Mouse (Mus musculus) heart, postnatal 14 days (tissue): ENCODE data around the gene Lrtm1. TPM values are rescaled to one million over a fixed set of nuclear protein-coding genes. Genes with fewer than 3 reads are reported as not detected.

Source experiments
- DNase-seq, 2 experiments: peaks; one replicate each; pipeline ENCODE4 v3.0.0; 2021 to 2022
- intact Hi-C: fragments of 180-260 bp; cut with DNase I; formaldehyde crosslinking; loops from one replicate; pipeline ENCODE4 v1.15.1; 2025
- long read RNA-seq, 2 experiments: library from polyadenylated mRNA; stranded (forward); transcript quantifications; one replicate each; pipeline ENCODE4 v2.0.0; 2021
- total RNA-seq, 2 experiments: library from RNA; stranded (reverse); gene quantifications; 2 replicates each; pipeline ENCODE4 v1.2.3; 2021

Gene Lrtm1
- total RNA-seq = 100 to 1,000 TPM; 149 to 157 TPM
- long read RNA-seq, experiment 1, full-length matches to known transcripts = 22 of 57 reads
- long read RNA-seq, experiment 1, partial matches to known transcripts = 11 of 57 reads
- long read RNA-seq, experiment 1, other reads (novel, unspliced or antisense) = 24 of 57 reads
- long read RNA-seq, experiment 2, full-length matches to known transcripts = 14 of 39 reads
- long read RNA-seq, experiment 2, partial matches to known transcripts = 1 of 39 reads
- long read RNA-seq, experiment 2, other reads (novel, unspliced or antisense) = 24 of 39 reads

DNA sequence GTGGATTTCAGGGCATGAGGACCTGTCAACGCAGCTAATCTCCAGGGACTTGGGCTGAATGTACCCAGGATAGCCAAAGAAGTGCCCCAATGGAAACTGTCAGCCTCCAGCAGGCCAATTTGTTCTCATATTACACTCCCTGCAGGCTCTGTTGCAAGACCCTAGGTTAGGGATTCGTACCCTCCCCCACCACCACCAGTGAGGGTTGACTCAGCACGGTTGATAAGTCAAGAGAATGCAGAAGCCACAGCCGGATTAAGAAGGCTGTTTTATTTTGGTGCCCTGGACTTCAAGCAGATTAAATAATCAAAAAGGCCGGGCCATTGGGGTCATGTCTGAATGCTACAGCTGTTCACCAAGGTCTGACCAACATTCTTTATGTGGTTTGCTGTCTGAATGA, at the start of gene Lrtm1:
Gene Lrtm1, plus strand, starts transcription at position 326 of the 400 bp plus-strand sequence.
- intact Hi-C loops = no loop called here
- DNase-seq = peak; percentile 41 to 71

DNA sequence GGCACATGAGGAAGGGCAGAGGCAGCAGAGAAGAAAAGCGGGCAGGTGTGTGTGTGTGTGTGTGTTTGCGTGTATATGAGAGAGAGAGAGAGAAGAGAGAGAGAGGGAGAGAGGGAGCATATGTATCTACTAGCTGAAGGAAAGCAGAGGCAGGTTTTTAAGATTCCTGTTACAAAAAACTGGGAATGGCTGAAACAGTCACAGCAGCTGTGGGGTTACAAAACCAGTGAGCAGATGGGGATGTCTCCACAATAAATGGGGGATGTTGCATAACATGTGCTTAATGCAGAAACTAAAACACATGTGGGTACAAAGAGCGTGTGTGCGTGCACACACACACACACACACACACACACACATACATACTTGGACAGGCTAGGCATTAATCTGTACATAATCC, 48.8 kb upstream of the Lrtm1 start:
- intact Hi-C loops = no loop called here

DNA sequence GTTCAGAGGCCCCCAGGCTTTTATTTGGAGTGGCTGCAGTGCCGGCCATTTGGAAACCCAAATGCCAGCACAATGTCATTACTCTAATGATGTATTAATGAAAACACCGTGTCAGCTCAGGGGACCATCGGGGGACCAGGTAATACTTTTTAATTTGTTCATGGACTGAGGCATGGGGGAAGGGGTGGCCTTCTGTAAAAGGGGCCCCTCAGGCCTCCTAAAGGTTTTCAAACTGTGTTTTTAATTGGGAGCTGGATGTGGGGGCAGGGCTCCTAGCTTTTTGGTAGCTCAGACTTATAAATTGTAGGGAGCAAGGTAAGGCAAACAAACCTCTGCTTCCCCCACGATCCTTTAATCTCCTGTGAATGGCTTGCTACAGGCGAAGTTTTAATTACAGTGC, 45.4 kb upstream of the Lrtm1 start:
- DNase-seq = no peak
- intact Hi-C loops = no loop called here

More for the DNA sequence above, 48.8 kb upstream of the Lrtm1 start:
- DNase-seq = no peak

DNA sequence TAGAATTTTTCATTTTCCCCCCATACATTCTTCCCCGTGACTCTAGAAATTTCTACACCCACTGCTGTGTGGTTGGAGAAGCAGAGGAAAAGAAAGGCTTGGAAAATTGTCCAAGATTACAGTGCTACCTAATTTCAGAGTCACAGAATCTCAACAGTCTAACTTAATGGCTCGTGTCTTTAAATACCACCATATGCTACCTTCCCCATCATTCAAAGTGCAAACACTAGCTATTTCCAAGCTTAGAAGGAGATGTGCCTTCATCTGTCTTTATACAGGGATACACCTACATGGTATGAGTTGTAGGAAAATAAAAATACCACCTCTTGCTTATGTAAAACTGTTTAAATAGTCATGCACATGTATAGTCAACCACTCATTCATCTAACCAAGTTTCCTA, 38.8 kb upstream of the Lrtm1 start:
- no peak for DNase-seq
- intact Hi-C loops = no loop called here

DNA sequence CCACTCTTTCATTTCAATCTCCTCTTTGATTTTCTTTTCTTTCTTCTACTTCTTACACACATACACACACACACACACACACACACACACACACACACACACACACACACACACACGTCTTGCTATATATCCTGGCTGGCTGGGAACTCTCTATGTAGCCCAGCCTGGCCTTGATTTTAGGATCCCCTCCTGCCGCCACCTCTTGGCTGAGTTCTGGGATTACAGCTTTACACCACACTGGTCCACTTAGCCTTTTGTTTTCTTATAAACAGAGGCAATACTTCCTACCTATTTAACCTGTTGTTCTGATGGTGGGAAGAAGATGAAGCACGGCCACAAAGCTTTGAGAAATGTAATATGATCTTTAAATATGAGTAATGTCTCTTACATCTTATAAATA, 37.5 kb upstream of the Lrtm1 start:
- DNase-seq = peak in 1 of 2 experiments; percentile 9
- intact Hi-C loops = no loop called here

DNA sequence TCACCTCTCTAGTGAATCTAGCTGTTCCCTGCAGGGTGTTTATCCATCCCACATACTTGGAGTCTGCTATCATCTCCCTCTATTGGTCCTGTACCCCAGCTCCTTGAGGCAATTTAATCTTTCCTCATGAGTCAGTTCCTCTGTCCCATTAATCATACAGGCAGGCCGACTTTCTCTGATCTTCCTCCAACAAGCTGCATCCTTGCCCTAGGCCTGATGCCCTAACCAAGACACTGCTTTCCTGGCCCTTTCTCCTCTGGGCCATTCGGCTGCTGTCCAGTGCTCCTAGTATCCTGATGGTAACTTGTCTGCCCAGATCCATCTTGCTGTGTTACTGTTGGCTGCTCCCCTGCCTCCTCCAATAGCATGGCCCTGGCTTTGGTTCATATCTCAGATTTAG, 33.7 kb upstream of the Lrtm1 start:
- intact Hi-C loops = no loop called here

DNA sequence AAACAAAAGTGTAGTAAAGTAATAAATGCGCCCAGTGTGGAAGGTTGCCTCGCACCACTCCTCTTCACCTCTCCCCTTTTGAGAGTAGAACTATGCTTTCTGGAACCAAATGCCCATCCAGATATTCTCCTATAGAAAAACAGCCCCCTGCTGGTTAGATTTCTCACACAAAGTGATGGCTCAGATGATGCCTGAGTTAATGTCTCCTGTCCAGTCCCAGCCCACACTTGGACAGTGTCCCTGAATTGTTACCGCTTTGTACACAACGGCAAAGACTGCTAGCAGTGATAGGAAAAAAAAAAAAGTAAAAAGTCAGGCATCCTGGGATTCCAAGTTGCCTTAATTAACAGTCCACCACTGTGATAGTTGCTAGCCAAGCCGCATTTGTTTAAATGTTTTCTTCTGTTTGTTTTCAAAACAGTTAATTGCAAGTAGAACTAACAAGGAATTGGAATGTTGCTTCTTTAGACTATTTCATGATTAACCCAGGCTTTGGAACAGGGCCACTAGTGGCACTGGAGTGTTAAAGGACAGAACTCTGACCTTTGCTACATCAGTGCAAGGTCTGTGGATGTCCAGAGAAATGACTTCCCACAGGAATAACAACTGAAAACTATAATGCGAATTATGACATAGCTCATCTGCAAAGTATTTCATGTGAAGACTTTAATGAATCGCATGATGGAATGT, 29.7 kb upstream of the Lrtm1 start:
- DNase-seq = no peak
- intact Hi-C loops = no loop called here

More for the DNA sequence above, 33.7 kb upstream of the Lrtm1 start:
- DNase-seq = no peak

DNA sequence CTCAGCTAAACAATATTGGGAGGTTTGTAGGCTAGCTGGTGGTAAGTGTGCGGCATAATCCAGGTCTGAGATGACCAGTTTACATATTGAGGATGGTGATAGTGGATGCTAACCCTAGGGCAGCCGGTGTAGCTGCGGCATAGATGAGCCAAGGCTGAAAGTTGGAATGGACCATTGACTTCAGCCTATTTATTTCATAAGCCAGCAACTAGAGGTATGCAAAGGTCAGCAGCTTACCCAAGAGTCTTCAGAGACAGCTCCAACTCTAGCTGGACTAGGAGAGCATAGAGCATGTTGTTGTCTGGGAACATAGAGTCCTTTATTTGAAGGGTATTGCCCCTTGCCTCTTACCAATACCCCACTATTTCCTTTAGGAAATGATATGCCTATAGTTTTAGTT, 21.4 kb upstream of the Lrtm1 start:
- DNase-seq = no peak
- intact Hi-C loops = no loop called here

DNA sequence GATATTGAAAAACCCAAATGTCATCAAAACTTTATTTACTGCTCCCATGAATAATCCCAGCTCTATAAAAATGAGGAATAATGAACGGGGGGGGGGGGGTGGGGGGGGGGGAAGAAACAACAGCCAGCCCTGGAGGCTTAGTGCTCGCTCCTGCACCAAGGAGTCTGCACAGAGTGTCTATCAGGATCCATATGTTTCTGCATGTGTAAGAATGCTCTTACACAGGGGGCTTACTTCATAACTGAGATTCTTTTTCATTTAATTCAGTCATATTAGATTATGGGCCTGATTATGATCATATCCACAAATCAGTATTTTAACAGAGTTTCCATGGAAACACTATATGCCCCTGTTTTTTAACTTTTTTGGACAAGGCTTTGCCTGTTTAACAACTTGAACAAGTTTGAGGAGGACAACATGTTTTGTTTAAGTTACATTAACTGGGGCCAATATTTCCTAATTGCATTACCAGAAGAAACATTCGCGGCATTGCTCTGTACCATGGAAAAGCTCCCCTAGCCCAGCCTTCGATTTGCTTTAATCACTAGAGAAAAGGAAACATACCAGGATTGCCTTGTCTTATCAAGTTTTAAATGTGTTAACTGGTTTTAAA, 12.7 kb upstream of the Lrtm1 start:
- intact Hi-C loops = no loop called here
- no peak for DNase-seq

DNA sequence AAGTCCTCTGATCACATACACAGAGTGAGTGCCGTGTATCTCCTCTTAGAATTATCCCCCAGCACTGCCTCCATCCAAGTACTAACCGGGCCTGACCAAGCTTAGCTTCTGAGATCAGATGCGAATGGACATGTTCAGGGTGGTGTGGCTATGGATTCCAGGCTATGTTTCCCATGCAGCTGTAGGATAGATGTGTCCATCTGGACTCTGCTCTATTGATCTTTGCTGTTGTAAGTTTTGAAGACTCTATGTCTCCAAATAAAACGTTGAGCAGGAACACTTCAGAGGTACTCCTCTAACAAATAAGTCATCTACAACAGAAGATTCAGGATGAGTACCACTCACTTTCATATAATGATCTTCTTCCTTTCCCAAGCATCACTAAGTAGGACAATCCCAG, 8.4 kb upstream of the Lrtm1 start:
- no peak for DNase-seq
- intact Hi-C loops = no loop called here

DNA sequence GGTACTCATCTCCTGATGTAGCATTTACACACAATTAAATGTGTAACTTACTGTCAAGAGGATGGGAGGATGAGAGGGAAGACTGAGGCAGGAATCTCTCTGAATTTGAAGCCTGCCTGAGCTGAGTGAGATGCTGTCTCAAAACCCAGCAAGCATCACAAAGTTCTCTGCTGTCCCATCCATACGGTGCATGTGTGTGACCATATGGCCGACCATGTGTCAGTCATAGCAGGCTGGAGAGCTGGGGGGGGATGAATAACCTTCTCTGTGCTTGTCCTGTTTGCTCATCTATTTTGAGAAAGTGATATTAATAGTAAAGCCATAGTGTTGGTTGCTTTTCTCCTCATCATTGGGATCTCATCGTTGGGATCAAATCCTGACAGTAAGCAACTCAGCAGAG, 4.8 kb upstream of the Lrtm1 start:
- intact Hi-C loops = no loop called here
- no peak for DNase-seq

DNA sequence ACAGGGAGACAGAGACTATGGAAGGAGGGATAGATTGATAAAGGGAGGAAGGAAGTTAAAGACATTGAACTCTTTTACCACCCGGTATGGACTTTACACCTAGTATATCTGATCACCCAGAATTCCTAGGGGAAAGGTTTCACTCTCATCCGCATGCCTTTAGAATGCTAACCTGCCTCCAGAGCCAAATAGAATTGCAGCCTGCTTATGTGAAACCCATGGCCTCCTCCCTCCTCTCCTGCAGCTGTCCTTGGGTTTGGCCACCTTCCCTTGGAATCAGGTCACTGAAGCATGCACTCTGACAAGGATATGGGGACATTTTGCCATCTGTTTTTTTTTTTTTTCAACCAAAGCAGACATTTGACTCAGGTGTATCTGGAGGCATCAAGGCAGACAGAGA, 3.3 kb upstream of the Lrtm1 start:
- no peak for DNase-seq
- intact Hi-C loops = no loop called here

DNA sequence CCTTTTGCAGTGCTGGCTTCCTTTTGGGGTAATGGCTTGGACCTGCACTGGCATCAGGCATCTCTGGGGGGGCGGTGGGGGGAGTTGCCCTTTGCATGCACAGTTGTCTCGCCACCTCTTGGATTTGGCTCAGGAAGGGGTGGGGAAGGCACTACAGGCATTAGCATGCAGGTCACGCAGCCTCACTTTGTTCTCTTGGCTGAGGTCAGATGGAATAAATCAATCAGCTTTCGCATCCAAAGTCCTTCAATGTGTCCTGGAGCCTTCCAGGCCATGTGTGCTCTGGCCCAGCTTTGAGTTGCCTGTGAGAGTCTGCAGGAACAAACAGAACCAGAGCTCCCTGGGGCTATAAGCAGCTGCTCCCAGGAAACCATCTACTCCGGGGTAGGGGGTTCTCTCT, 2.1 kb upstream of the Lrtm1 start:
- intact Hi-C loops = no loop called here
- no peak for DNase-seq

DNA sequence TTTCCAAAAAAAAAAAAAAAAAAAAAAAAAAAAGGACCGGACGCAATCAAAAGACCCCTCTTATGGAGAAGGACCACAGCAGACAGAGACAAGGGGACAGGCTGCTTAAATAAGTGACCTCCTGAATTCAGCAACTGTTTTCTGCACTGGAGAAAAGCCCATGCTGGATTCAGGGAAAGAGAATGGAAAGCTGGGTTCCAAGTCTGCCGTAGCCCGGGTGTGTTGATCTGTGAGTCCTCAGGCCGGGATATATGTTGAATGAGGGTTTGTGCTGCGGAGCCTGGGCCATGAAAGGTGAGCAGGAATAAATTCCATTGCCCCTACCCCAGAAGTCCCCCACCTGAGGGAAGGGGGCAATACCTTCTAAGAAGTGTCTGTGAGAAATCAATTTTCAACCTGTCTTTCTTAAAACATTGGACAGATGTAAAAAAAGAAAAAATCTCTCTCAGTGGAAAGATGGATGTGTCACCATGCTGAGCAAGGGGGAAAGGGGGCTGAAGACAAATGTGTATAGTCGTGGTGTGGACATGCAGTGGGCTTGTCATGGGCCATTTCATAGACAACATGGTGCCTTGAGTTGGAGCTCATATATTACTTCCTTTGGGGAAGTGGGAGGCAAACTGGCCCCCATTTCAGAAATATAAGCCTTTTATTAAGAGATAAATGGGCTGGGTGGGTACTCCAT, 450 bp downstream of the Lrtm1 start:
- intact Hi-C loops = no loop called here
- no peak for DNase-seq

DNA sequence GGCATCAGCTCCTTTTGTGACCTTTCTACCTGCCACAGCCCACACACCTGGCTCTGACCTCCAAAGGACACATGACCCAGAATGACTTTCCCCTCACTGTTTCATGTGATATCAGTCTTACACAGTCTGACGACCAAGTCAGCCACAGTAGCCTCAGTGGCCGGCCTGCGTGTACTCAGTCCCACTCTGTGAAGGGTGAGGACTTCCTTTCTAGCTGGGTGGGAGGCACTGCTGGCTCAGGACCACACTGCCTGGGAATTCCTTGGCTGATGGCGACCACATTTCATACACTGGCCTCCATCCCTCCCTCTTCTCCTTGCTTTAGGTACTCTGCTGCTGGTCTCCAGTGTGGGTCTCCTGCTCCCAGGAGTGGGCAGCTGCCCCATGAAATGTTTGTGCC, 3.3 kb downstream of the Lrtm1 start:
- intact Hi-C loops = no loop called here

DNA sequence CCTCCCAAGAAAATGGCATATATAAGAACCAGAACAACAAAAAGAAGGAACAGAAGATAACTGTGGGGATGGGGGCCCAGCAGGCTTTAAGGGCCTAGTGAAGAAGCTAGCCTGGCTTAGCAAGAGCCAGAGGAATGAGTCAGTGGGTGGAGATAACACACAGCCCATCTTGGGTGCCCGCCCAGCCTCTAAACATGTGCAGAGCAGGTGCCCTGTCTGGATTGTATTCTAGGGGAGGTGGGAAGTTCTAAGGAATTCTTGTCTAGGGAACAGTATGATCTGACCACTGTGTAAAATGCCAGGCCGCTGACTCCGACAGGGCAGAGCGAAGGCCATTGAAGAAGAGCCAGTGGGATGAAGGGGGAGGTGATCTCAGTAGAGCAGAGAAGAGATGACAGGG, 5.2 kb downstream of the Lrtm1 start:
- DNase-seq = peak; percentile 38 to 47
- intact Hi-C loops = no loop called here

More for the DNA sequence above, 3.3 kb downstream of the Lrtm1 start:
- DNase-seq = no peak

DNA sequence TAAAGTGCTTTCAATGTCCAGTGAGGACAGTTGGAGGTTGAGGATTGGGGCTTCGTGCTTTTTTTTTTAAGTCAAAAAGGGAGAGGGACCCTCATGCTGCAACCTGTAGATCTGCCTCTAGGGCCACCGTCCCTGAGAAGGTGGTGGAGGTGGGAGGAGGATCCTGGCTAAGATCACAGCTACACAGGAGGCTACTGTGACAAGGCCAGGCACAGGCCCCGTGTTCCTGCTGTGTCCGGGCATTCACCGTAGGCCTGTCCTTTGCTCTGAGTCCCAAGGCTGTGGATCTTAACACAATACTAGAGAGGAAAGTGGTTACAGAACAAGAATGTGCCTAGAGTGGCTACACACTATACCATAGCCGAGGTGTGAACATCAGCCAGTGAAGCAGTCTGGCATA, 7.3 kb downstream of the Lrtm1 start:
- intact Hi-C loops = no loop called here
- DNase-seq = no peak

DNA sequence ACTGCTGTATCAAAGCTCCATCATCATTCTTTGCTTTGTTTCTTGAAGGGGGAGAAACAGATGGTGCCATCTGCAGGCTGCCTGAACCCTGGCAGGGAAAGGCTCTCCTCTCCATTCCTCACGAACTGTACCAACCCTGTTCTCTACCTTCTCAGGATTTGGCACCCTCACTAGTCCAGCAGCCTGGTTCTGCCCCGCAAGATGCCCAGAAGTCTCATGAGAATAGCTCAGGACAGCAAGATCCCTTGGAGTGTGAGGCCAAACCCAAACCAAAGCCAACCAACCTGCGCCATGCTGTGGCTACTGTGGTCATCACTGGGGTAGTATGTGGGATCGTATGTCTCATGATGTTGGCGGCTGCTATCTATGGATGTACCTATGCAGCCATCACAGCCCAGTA, 9.3 kb downstream of the Lrtm1 start:
- DNase-seq = no peak
- intact Hi-C loops = no loop called here

DNA sequence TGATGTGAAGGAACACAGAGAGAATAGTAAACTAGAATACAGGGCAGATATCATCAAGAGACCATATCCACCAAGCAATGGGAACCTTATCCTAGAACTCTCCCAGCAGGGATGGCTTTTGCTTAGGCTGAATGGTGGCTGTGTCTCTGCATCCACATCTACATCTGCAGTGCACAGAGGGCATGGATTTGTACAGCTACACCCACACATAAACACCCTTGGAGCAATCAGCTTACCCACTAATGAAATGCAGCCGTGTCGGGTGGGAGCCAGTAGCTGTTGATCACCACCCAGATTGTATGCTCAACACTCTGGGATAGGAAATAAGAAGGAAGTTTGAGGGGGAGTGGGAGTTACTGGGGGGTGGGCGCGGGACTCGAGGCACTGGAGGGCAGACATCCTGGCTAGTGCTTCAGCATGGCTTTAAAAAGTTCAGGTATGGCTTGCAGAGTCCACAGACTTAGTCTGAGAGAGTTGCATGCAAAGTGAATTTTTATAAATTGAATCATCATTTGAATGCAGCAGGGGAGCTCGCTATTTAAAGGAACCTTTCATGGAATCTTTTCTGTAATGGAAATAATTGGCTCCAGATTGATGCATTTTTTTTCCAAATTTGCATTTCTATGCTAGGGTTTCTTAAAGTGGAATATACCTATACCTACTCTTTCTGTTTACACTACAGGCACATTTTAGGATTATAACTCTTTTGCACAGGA, 10.5 kb downstream of the Lrtm1 start:
- intact Hi-C loops = no loop called here
- no peak for DNase-seq

DNA sequence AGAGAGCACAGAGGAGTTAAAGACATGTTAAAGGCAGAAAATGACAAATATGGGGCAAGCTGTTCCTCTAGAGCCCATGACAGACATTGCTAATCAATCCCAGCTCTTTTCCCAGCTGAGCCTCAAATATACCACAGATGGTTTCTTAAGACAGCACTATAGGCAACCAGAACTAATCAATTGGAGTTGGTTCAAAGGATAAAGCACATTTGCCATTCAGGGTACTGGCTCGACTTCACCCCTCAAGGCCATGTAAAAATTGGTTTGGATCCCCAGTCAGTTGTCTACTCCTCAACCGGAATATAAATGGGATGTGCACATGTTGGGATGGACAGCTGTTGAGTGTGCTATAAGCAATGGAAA, 11.1 kb downstream of the Lrtm1 start:
- intact Hi-C loops = no loop called here
- no peak for DNase-seq

DNA sequence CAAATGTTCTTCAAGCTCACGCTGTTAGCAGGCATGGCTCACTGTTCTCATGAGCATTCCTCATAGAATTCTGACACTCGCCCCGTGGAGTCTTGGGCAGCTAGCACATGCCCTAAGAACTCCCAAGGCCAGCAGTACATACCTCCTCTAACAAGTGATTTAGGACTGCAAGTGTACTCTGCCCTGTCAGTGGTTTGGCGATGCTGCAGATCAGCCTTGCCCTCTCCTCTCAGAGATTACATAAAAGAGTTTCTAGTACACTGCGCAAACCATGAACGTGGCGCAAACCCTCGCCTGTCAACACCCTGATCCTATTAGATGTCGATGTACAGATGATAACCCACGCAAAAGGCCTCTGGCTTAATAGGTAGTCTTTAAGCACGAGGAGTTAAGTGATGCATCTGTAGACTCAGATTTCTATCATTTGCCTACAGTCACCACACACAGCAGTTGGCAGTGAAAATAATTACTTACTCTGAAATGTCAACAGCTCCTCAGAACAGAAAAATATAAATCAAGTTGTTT, 11.9 kb downstream of the Lrtm1 start:
- no peak for DNase-seq
- intact Hi-C loops = no loop called here
